ENCODE assay signal across 13 mouse cellular contexts in the genomic region with DNA sequence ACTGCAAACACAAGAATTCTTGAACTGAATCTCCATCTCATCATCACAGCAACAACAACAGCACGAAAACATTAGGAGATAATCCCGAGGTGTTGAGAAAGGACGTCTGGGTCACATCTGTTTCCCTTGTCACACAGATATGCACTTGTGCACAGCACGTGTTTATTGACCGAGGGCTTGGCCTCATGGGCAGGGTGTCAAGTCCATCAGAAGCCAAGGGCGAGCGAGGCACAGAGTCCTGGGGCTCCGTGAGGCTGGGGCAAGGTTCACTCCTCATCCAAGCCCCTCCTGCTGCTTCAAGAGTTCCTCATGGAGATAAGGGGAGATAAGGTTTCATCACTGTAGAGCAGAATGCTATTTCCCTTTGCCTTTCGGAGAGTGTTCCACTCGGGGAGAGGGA.
A peak's percentile ranks its signal among the peaks of the same experiment; 100 is the strongest.
DNase-seq lines count a peak whose midpoint lies in the region.
"Had no signal": no experiment of that assay in that cellular context is flagged by ENCODE, and none has a peak within 500 bp of the region (broad histone marks: within the 10 kb centered on the region; RNA-seq: fewer than 3 reads in every experiment).

No protein-coding gene starts in this region.

- peaks cover 21% of the 10 kb centered on the region for H3K27me3 ChIP-seq in heart, embryonic 10.5 days (ENCODE audit: insufficient read depth, poor library complexity, severe bottlenecking)
- H3K27me3 ChIP-seq: embryonic facial prominence, embryonic 12.5 days; hindbrain, embryonic 12.5 days; midbrain, embryonic 15.5 days; neural tube, embryonic 13.5 days had no signal

- no peaks in the 10 kb centered on the region for H3K36me3 ChIP-seq in heart, embryonic 10.5 days
- H3K36me3 ChIP-seq: embryonic facial prominence, embryonic 12.5 days; hindbrain, embryonic 12.5 days; midbrain, embryonic 15.5 days; neural tube, embryonic 13.5 days had no signal

- peaks cover 9% of the 10 kb centered on the region for H3K4me1 ChIP-seq in heart, embryonic 10.5 days
- H3K4me1 ChIP-seq: embryonic facial prominence, embryonic 12.5 days; hindbrain, embryonic 12.5 days; midbrain, embryonic 15.5 days; neural tube, embryonic 13.5 days had no signal

- 10% methylated on average over 10 of the region's 10 CpGs for WGBS in heart, embryonic 10.5 days

- no peak overlapping the region for H3K4me3 ChIP-seq in heart, embryonic 10.5 days
- H3K4me3 ChIP-seq: embryonic facial prominence, embryonic 12.5 days; hindbrain, embryonic 12.5 days; midbrain, embryonic 15.5 days; neural tube, embryonic 13.5 days had no signal

- H3K9me3 ChIP-seq in heart, embryonic 10.5 days: no peaks in the 10 kb centered on the region
- H3K9me3 ChIP-seq: embryonic facial prominence, embryonic 12.5 days; hindbrain, embryonic 12.5 days; midbrain, embryonic 15.5 days; neural tube, embryonic 13.5 days had no signal

- no peak overlapping the region for H3K27ac ChIP-seq in heart, embryonic 10.5 days
- H3K27ac ChIP-seq: embryonic facial prominence, embryonic 12.5 days; hindbrain, embryonic 12.5 days; midbrain, embryonic 15.5 days; neural tube, embryonic 13.5 days had no signal

- DNase-seq in heart, adult 11 months: peak; percentile 96
- no peak for DNase-seq in heart, embryonic 10.5 days (ENCODE audit: low spot score)
- DNase-seq in lung, postnatal 36 days: peak; percentile 24
- no peak for DNase-seq in lung, postnatal 4 days
- peak; percentile 39 for DNase-seq in heart, postnatal 4 days
- DNase-seq in yolk sac, embryonic 10.5 days (ENCODE audit: low spot score): peak; percentile 69
- DNase-seq in thymus, postnatal 0 days (ENCODE audit: low spot score): no peak
- DNase-seq: cerebellum, adult 8-10 months; liver had no signal

Comparison
In these comparisons a context has a peak if more than half of its experiments do, and no peak if none do; other contexts are left out.
1. DNase-seq: peak in heart, adult 11 months (single experiment), lung, postnatal 36 days (single experiment), heart, postnatal 4 days (single experiment) and yolk sac, embryonic 10.5 days (single experiment); none in heart, embryonic 10.5 days (single experiment), lung, postnatal 4 days (0 of 2) and thymus, postnatal 0 days (single experiment).